Mouse (Mus musculus) c-Kit-positive CD71-negative TER-119-negative erythroid progenitor cells, embryonic 14.5 days (primary cell): ENCODE results near the gene Cacnb2.

Experiments
- DNase-seq: peaks from one replicate; pipeline ENCODE4 v3.0.0-alpha.2; 2013; ENCODE audit warnings: low read depth

The Cacnb2 gene

GRCm38 (mm10) chr2:14873116-14873515, 270.2 kb downstream of the Cacnb2 start:
- no peak for DNase-seq

DNA sequence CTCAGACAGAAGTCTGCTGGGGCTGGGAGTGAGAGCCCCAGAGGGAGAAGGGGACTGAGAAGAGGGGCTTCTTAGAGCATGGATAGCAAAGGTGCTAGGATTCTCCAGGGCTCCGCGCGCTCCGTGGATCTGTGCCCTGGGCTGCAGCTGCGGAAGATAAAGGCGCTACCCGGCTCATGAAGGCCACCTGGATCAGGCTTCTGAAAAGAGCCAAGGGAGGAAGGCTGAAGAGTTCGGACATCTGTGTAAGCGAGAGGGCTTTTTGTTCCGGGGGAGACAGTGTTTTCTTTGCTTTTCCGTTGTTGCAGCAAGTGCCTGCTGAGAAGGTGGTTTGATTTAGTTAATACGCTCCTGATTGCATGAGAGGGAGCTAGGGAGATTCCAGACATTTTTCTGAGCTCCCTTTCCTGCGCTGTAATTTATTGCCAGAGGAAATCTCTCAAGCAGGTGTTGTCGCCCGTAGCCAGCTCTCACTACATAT, 270.9 kb downstream of the Cacnb2 start:
- DNase-seq, result no peak

DNA sequence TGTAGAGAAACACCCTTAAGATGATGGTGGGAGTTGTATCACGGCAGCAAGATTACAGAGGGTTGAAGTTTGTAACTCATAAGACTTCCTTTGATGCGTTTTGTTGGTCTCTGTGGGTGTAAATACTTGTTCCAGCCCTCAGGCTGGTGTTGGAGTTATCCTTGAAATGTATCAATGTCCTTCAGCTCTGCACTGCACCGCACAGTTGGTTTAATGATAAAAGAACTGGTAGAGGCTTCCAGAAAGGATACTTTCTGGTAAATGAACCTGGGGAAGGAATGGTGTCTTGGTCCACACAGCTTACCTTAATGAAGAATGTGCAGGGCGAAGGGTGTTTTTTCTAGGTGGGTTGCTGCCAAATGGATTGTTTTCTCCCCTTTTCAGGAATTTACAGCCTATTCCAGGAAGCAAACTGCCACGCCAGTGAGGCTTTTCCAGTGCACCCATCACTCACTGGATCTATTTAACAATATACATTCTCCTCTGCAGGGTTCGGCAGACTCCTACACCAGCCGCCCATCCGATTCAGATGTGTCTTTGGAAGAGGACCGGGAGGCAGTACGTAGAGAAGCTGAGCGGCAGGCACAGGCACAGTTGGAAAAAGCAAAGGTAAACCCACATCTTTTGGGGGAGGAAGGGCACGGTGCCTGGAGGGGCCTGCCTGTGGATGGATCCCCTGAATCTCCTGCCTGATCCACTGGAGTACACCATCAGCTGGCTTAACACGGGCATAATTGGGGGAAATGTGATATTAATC, 271.6 kb downstream of the Cacnb2 start:
- DNase-seq, result no peak

DNA sequence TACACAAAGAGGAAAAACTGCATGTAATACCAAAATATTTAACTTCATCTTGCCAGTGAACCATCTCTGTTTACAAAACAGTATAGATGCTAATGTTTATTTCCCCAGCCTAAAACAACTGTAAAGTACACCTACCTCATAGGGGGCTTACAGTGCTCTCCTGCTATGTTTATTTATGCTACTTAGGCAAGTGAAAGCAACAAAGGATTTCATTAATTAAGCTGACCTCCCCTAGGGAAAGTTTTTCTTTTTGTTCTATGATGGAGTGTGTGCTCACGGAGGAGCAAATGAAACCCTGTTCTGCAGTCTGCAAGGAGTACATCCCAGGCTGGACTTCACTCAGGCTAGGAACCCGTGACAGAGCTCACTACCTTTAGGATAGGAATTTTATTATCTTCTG, 272.2 kb downstream of the Cacnb2 start:
- DNase-seq, result no peak

GRCm38 (mm10) chr2:14875616-14876015, 272.7 kb downstream of the Cacnb2 start:
- no peak for DNase-seq

- no peak for DNase-seq
These were observed 276.1 kb downstream of the Cacnb2 start for GRCm38 (mm10) chr2:14878953-14879352.

DNA sequence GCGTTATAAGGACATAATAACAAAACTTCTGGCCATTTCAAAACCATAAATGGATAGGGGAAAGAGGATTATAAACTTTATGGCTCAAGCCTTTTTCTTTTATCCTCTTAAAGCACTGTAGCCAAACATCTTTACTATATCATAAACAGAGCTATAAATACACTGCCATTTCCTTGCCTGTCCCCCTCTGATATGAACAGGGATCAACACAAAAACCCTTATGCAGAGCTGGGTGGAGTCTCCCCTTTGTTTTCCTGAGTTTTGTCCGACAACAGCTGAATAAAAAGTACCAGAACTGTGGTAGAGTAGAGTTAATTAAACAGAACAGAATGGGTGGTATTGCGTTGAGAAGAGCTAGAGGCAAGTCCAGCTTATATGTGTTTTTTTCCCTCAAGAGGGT, 280.6 kb downstream of the Cacnb2 start:
- DNase-seq, result no peak

GRCm38 (mm10) chr2:14888406-14889195, 285.7 kb downstream of the Cacnb2 start:
- DNase-seq, result no peak

GRCm38 (mm10) chr2:14903837-14904236, 300.9 kb downstream of the Cacnb2 start:
- no peak for DNase-seq

DNA sequence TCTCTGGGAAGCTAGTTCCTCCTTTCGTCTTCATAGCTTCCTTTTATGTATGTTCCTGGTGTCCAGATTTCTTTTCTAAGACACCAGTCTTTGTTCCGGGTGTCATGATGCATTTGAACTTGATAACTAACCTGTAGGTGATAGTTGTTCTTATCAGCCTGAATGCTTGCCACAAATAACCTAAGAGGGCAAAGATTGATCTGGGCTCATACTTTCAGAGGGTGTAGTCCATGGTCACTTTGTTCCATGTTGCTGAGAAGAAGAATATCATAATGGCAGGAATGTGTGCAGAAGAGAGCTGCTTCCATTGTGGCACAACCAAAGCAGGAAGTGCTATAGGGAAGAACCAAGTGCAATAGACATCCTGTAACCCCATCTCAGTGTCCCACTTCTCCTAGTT, 302.0 kb downstream of the Cacnb2 start:
- DNase-seq, result no peak

- DNase-seq, result no peak
These were observed 304.4 kb downstream of the Cacnb2 start for GRCm38 (mm10) chr2:14907124-14907925.

DNA sequence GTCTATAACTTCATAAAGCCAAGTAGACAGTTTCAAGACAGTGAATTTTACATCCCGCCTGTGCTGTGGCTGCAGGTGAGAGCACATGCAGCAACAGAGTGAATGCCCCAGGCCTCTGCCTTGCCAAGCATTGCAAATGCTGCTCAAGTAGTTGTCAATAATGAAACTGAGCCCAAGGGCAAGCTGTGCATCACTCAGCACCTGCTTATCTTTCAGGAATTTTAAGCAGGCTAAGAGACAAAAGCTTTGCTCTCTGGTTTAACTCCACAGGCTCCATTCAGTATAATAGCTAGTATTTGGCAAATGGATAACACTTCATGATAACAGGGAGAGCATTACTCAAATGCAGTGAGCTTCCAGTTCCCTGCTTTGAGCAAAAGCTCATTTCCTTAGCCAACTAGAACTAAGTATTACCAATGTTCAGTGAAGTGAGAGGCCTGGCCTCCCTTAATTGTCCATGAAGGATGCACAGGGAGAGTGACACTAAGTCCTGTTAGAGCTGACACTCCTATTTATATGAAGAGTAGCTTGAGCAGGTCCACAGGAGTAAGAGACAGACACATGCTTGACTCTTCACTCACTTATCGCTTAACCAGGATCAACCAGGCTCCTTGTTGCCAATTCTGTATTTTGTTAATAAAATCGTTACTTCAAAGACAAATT, 314.8 kb downstream of the Cacnb2 start:
- DNase-seq, result no peak

DNA sequence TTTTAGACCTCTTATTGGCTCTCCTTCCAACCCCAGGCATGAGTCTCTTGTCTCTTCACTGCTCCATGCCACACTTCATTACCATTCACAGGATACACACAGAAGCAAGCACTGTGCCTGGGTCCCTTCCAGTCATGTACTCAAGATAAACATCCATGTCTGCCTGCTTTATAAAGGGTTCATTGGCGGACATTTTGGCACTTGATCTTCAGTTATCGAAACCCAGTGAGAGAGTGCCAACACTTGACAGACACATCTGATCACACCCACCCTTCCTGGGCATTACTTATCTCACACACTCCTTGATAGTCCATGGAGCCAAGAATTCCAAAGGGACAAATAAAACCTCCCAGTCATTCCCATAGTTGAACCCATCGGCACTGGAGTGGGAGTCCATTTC, 327.0 kb downstream of the Cacnb2 start:
- no peak for DNase-seq

DNA sequence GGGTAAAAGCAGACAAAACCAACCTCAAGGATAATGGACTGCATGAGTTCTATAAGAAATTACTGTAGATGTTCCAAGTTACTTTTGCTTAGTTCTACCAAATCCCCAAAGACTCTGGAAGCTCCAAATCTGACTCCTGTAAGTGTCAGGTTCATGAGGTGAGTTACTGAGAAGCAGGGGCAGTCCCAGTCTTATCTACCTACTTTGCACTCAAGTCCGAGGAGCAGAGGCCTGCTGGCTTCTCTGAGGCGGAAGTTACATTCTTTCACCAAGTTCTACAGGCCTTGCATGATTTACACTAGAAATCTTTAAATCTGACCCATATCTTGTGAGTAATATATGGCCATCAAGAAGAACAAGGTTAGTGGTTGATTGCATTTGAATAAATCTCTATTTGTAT, 329.1 kb downstream of the Cacnb2 start:
- no peak for DNase-seq

- no peak for DNase-seq
These were observed 333.6 kb downstream of the Cacnb2 start for GRCm38 (mm10) chr2:14936492-14936891.

DNA sequence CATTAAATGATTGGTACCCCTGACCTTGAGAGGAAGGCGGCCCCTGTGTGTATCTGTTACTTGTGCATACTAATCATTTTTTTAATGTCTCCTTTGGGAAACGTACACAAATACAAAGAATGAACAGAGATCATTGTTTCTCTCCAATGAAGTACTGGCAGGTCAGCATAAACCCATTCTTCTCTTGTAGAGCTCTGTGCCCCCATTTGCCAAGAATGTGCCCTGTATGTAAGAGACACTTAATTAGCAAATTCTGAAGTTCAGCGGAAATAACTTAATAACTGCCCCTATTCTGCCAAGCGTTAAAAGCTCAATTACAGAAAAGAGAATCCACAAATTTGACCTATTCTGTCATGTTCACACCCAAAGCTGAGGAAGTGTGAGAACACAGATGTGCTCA, 339.4 kb downstream of the Cacnb2 start:
- DNase-seq, result no peak

GRCm38 (mm10) chr2:14943691-14944357, 340.9 kb downstream of the Cacnb2 start:
- DNase-seq, result no peak

- DNase-seq, result no peak
These were observed 350.2 kb downstream of the Cacnb2 start for GRCm38 (mm10) chr2:14953090-14953489.

- DNase-seq, result no peak
These were observed 358.1 kb downstream of the Cacnb2 start for GRCm38 (mm10) chr2:14960963-14961488.

GRCm38 (mm10) chr2:14961493-14961892, 358.6 kb downstream of the Cacnb2 start:
- no peak for DNase-seq

DNA sequence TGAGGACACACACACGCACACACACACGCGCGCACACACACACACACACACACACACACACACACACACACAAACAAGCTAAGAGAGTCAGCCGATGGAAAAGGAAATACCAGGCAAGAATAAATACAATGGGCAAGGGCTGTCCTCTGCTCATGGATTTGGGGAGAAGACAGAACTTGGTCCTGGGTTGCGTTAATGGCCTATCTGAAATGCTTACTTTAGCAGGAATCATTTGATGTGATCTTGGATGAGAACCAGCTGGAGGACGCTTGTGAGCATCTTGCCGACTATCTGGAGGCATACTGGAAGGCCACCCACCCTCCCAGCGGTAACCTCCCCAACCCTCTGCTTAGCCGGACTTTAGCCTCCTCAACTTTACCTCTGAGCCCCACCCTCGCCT, 381.1 kb downstream of the Cacnb2 start:
- DNase-seq, result no peak
